Mouse (Mus musculus) left cerebral cortex, adult 9 months (tissue): ENCODE data around the gene Oxct2a.
"Not testable (repeated sequence)": the region's sequence is repeated elsewhere in the genome, so short reads cannot be mapped to it uniquely, and the experiment has no call there.

Experiments
- DNase-seq, 2 experiments: peaks; one replicate each; pipeline ENCODE4 v3.0.0; 2022; ENCODE audit warnings: low spot score in 2 of 2

Gene Oxct2a

DNA sequence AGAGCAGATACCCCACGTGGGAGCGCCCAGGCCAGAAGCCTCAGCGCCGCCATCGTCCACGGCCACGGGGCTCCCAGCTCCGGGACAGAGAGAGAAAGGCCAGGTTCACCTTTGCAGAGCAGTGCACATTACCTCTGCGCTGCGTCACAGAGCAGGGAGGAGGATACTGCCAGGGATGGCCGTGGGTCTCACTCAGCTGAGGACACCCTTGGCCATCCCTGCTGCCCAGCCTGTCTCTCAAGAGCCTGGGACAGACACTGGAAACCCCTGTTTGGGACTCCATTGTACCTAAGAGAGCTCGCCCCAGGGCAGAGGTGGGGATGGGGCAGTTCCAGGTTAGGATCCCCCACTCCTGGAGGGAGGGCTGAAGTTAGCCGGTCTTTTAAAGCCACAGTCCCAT is at the start of gene Oxct2a:
Gene Oxct2a, minus strand, starts transcription at position 101 of the 400 bp plus-strand sequence.
- no peak for DNase-seq

DNA sequence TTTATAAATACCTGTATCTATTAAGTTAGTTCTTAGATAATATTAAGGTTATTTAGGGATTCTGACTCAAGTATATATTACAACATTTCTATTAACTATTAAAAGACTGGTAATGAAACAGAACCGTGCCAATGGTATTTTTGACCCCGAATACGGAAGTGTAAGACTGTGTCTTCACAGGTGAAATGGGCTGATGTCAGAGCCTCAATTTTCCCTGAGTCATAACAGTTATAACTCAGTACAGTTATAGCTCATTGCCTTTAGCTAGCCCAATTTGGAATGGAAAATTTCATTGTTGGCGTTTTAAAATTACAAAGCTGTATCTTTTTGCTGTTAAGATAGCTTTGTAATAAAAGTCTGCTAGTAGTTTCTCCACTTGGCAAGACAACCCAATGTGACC is 40.1 kb upstream of the Oxct2a start:
- no peak for DNase-seq

DNA sequence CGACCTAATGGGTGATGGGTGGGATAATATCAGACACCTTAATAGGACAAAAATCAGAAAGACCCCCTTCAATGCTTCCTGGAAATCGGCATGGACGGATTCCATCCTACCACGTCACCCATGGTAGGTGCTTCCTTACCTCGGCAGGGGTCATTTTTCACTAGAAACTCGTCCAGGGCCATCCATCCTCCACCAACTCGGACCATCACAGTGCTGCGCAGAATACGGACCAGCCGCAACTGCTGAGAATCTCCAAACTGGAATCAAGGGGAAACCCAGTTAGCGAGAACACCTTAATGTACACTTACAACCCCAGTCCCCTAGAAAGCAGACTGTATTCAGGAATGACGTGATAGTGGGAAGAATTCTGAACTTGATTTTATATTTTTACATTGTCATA is 37.3 kb upstream of the Oxct2a start:
- no peak for DNase-seq

DNA sequence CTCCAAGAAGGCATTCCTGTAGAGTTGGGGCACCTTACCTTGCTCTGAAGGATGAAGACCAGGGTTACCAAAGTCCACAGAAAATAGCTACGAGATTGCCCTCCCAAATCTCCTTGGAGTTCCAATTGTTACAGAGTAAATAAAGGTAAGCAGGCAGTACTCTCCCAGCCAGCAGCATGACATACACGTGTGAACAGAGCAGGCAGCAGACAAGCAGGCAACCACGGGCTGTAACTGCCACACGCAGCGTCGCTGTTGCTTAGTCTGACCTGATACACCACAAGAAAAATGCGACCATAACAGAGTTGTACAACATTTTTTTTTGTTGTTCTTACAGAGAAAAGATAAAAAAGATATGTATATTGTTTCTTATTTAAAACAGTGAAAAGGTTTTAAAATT is 35.2 kb upstream of the Oxct2a start:
- DNase-seq = no peak

DNA sequence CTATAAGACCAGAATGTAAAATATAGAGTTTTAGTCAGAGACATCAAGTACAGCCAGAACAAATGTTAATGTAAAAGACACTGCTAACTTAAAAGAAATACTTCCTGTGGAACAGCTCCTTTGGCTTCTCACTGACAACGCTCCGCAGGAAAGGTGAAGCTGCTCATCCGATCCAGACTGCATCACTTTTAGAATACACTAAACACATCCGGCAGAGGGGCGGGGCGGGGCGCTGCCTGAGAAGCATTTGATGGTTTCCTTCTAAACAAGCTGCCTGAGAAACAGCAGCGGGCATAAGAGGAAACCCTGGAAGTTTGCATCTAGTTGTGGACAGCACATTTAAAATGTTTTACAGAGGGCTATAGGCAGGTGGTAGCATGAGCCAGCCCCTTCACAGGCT is 32.5 kb upstream of the Oxct2a start:
- DNase-seq = no peak

DNA sequence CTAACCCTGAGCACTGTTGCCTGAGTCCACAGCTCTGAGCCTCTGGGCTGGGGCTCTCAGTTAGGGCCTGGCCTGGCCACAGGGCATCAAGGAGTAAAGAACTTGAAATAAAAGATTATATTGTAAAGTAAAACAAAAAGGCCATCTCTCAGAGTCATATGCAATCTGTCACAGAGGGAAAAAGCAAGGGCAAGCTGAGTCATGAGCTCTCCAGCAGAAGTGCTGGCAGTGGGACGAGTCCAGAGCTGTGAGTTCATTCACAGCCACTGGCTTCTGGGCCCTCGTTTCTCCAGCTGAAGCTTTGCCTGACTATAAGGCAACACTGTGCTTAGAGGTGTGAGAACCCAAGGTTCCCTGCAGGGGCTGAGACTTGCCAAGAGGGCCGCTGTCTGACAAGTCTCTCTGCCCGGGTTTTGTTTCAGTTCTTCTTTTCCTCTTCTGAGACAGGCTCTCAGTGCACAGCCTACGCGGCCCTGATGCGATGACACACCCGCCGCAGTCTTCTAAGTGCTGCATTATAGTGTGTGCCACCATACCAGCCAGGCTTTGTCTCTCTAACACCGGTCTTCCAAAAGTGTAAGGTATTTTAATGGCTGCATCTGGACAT is 29.9 kb upstream of the Oxct2a start:
- DNase-seq = peak in 1 of 2 experiments; percentile 17

DNA sequence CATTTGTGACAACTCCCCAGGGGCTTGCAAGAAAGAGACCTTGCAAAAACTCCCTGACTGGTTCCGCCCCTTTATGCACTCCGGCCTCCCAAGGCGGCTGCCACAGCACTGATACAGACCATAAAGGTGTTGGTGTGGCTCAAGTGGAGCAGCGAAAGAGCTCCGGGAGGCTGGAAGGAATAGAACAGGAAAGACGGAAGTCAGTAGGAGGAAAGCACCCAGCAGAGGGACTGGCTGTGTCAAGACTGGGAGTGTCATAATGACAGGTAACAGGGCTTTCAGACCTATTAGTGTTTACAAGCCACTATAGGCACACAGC is 20.0 kb upstream of the Oxct2a start:
- no peak for DNase-seq

DNA sequence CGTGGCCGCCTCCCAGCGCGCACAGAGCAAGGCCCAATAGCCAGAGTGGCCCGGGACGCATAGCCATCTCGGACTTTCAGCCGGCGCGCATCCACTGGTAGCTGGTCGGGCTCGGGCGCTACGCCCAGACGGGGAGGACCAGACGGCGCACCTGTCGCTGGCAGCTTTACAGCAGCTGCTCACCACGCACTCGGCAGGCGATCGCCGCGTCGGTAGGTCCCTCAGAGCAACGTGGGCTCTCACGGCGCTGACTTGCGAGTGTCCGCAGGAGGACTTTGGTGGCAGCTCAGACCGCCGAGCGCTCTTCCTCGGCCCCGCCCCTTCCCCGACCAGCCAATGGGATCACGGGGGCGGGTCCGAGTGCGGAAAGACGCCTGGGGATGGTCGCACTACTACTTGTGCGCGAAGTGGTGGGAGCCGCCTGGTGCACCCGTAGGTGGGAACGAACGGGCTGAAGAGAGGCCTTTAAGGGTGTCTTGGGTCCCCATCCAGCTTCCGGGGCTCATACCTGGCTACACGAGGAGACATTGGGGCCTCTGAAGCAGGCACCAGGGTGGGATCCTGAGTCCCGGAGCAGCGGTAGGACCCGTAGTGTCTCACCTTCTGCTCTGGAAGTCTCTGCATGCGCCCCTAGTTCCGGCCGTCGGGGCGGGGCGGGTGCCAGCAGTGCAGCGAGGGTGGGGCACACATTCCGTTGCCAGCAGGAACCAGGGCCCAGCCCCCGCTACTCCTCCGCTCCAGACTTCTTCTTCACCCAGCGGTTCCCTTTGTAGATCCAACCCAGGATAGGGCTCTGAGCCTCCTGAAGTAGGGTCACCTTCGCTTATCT is 19.4 kb upstream of the Oxct2a start, which contains the start of gene Bmp8a:
Gene Bmp8a, minus strand, starts transcription at position 611 of the 829 bp plus-strand sequence.
- no peak for DNase-seq

DNA sequence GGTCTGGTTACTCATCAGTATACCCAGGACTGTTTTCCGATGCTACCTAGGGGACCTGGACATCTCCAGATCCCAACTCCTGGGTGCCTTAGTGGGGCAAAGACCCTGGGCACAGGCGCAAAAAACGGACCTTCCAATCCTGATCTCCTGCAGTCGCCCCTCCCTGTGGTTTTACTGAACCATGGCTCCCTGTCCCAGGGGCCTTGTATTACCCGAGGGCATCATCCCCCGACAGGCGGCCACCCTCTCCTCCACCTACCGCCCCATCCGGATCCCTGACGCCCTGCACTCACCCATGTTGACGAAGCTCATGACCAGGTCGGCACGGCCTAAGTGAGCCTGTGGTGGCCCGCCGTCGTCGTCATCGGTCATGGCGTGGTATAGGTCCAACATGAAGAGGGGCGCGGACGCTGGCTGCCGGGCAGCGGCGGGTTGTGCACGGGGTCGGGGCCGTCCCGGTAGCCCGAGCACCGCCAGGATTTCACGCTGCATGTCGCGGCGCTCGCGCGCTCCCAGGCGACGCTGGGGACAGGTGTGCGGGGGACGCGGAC is 18.7 kb upstream of the Oxct2a start:
- no peak for DNase-seq

DNA sequence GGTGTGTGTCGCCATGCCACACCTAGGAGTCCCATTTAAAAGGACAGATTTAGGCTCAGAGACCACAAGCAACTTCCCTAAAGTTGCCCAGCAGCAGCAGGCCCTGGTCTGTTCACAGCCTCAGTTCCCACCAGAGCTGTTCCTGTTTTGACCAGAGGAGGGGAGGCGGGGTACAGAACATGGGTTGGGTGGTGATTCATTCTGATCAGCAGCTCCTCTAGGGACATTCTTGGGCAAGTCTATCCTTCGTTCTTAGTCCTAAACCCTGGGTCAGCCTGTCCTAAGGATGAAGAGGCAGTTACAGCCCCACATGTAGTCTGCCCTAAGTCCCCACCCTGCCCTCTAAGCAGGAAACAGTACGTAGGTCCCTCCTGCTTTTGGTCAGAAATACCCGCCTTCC is 16.8 kb upstream of the Oxct2a start:
- no peak for DNase-seq

DNA sequence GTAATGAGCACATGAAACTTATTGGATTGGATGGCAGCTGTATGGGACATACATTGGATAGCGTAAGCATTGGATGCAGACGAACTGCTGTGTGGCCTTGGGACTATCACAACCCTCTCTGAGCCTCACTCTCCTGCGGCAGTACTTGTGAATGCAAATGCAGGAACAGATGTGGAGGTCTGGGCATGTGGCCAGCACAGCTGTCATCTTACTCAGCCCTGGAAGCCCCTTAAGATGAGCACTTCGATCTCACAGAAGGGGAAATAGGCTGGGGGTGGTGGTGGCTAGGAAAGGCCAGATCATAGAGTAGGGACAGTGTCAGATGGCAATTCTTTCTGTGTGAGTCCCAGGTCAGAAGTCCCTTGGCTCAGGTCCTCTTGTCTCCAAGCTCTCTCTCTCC is 14.3 kb upstream of the Oxct2a start:
- no peak for DNase-seq

DNA sequence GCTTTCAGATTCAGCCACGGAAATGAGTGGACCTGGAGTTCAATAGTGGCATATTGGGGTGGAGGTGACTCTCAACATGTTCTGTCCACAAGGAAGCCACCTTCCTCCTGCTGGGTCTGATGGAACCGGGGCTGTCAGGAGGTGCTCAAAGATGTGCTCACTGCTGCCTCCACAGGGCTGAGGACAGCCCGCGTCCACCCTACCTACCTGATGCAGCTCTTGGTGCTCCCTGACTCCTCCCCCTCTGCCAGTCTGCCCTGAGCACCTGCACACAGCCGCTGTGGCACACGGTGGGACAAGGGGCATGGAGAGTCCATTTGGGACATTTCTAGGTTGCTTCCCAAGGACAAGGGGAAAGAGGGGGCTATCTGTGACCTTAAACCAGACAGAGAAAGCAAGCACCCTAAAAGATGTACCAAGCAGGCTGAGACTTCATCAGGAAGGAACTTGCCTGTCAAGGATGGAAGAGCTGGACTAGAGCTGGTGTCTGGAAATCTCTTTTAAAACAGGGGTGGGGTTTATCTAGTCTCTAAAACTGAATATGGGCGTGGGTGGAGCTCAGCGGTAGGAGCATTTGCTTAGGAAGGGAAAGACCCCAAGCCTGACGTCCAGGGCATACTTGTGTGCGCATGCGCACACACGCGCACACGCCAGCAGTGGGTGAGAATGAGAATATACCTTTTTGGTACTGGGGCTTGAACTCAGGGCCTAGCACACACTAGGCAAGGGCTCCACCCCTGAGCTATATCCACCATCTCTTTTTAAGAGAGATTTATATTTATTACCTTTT is 12.6 kb upstream of the Oxct2a start:
- no peak for DNase-seq

DNA sequence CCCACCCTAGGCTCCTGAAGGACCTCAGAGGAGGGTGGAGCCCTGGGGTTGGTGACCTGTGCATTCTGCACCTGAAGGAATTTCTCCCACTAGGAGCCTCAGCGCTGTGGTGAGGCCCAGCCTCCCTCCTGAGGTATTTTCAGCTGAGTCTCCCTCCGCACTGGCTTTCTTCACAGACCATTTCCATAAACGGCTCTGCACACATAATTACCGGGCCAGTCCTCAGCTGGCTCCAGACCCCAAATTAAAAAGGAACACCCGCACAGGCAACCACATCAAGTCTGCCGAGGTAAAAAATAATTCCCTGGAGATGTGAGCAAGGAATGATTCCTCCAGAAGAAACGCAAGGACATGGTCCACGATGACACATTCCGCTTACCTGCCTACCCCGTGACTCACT is 11.8 kb upstream of the Oxct2a start:
- not testable (repeated sequence) for DNase-seq

DNA sequence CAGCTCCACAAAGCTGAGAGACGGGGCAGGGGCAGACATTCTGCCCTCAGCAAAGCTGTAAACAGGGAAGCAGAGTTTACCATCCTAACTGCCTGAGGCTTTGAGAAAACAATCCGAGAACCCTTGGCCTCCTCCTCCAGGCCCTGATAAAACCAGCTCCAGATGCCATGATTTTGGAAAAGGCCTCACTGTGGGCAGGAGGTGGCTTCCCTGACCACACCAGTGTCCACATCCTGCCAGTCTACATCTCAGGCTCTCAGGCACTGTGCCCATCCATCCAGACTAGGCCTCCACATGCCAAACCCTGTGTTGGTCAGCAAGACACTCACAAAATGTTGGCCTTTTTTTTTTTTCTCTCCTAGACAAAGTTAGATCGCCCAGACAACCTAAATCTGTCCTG is 10.7 kb upstream of the Oxct2a start:
- DNase-seq = no peak

DNA sequence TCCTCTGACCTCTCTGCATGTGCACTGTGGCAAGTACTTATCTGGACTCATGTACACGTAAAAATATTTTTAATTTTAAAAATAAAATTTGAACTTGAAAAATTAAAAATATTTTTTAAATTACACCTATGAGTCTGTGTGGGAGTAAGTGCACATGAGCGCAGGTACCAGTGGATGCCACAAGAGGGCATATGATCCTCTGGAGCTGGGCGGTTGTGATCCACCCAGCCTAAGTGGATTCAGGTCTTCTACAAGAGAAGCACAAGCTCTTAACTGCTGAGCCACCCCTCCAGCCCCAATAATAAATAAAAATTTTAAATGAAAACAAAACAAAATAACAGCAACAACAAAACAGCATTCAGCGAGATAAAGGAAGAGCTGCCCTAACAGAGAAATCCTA is 9.7 kb upstream of the Oxct2a start:
- DNase-seq = no peak

DNA sequence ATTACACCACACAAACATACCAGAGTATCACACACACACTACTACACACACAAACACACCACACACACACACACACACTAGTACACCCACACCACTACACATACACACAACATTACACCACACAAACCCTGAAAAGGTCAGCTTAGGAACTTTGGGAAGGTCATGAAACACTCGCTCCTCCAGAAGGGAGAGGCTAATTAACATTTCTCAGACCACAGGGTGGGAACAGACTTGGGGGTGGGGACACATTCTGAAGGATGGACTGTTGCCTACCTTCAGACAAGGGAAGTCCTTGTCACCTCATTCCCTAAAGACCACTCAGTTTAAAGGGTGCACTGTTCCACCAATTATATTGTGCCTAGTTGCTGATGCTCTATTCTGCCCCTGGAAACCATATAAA is 8.5 kb upstream of the Oxct2a start:
- DNase-seq = not testable (repeated sequence)

DNA sequence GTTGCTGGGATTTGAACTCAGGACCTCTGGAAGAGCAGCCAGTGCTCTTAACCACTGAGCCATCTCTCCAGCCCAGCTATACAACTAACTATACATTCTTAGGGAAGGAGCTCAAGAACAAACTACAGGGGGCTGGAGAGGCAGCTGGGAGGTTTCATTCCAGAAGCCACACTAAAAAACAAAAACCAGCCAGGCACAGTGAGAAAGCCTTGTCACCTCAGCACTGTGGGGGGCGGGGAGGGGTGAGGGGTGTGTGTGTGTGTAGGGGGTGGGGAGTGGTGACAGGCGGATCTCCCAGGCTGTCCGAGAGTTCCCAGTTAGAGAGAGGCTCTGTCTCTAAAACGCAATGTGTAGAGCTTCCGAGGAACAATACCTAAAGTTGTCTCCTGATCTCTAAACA is 7.9 kb upstream of the Oxct2a start:
- no peak for DNase-seq

DNA sequence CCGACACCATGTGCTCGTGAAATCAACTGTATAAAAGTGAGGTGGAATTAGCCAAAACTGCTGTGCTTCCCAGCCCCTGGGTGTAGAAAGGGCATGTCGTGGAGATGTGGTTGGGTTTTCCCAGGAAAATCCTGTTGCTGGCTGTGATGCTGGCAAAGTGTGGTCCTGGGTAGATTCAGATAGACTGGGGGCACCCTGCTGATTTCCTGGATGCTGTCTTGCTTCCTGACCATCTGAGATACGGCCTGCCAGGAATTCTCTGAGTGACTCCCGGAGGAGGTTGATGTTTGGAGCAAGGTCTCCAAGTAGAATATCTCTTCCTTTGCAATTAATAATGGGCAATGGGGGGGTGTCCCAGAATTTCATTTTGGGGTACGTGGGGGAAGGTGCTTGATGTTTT is 5.5 kb upstream of the Oxct2a start:
- no peak for DNase-seq

DNA sequence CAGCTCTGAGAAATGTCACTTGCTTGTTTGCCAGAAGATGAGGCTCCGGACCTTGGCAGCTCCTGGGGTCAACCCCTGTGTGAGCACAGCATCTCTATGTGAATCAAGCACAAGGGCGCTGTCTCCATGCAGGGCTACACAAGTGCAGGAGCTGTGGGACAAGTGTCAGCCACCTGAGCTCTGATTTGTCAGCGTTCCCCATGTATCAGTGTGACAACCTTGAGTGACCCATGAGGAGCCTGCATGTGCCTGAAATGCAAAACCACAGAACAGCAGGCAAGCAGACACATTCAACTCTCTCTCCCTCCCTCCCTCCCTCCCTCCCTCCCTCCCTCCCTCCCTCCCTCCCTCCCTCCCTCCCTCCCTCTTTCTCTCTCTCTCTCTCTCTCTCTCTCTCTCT is 4.2 kb upstream of the Oxct2a start:
- no peak for DNase-seq

DNA sequence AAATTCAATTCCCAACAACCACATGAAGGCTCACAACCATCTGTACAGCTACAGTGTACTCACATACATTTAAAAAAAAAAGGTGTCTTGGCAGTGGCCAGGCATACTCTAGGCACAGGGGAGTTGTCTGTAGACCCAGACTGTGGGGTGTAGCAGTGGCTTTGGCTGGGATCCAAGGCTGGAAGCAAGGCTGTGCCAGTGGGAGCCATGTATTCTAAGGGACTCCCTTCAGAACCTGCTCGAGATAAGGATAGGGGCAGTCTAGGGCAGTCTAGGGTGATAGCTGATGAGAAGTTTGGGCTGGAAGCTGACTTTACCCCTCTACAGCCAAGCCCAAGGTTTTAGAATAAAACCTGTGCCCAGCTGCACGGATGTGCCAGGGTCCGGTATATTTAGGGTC is 2.7 kb upstream of the Oxct2a start:
- no peak for DNase-seq

DNA sequence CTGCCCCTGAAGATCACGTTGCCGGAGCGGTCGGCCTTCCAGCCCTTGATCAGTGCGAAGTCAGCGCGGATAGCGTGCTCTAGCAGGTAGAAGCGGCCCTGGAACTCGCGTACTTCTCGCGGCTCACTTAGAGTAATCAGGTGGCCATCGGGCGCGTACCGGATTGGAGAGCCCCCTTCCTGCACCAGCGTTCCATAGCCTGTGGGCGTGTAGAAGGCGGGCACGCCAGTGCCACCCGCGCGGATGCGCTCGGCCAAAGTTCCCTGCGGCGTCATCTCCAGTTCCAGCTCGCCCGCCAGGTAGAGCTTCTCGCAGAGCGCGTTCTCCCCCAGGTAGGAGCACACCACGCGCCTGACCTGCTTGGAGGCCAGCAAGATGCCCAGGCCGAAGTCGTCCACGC is 524 bp downstream of the Oxct2a start:
- DNase-seq = not testable (repeated sequence)

DNA sequence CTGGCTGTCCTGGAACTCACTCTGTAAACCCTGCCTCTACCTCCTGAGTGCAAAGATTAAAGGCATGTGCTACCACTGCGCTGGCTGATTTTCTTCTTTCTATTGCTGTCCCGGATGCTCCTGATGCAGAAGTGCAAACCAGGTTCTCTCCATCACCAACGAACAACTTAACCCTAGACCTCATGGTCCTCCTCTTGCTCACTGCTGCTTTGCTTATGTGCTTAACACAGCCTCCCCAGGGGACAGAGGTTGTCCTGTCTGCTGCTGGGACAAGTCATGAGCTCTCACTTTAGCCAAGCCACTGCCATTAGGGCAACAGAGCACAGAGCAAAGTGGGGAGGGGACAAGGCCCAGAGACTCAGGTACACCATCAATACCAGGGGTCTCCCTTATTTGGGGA is 8.9 kb downstream of the Oxct2a start:
- no peak for DNase-seq

DNA sequence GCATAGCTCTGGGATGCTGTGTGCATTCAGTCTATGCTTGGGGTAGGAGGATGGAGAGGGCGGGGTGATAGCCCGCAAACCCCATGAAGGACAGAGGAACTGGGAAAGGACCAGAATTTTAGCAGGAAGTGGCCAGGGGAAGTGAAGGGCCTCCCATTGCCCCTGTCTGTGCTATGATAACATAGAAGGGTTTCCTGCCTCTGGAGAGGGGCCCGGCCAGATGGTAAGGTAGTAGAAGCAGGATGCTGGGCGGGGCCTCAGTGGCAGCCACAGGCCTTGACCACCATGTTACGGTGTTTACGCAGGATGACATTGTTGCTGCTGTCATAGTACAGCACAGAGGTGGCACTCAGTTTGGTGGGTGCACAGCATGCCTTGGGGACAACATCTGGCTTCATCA is 10.4 kb downstream of the Oxct2a start:
- no peak for DNase-seq
